Mouse (Mus musculus) gastrocnemius, postnatal 10 days (tissue): ENCODE measurements around the gene Tcstv3. TPM values are rescaled to one million over a fixed set of nuclear protein-coding genes. Genes with fewer than 3 reads are reported as not detected.
"Not testable (repeated sequence)": the region's sequence is repeated elsewhere in the genome, so short reads cannot be mapped to it uniquely, and the experiment has no call there.

Experiments
- DNase-seq: peaks from one replicate; pipeline ENCODE4 v3.0.0; 2021; ENCODE audit warnings: mixed read lengths
- long read RNA-seq, 2 experiments: library from polyadenylated mRNA; stranded (forward); transcript quantifications; one replicate each; pipeline ENCODE4 v2.0.0; 2021
- total RNA-seq, 2 experiments: library from RNA; stranded (reverse); gene quantifications; 2 replicates each; pipeline ENCODE4 v1.2.3; 2021

The Tcstv3 gene
- total RNA-seq: not detected
- long read RNA-seq, experiment 1: 0 reads
- long read RNA-seq, experiment 2: 0 reads

- not testable (repeated sequence) for DNase-seq
These were observed at the start of gene Tcstv3 for GRCm38 (mm10) chr13:120316578-120316977. Tcstv3 (plus strand) TSS chr13:120316878.

- not testable (repeated sequence) for DNase-seq
These were observed 38.8 kb upstream of the Tcstv3 start for GRCm38 (mm10) chr13:120277837-120278236.

- no peak for DNase-seq
These were observed 37.9 kb upstream of the Tcstv3 start for GRCm38 (mm10) chr13:120278784-120279183.

- DNase-seq: no peak
These were observed 17.3 kb upstream of the Tcstv3 start for GRCm38 (mm10) chr13:120299324-120299894.

- no peak for DNase-seq
These were observed 16.7 kb upstream of the Tcstv3 start, which contains the start of gene BC147527 for GRCm38 (mm10) chr13:120299991-120300442. BC147527 (plus strand) TSS chr13:120300392.

- DNase-seq: no peak
These were observed 15.8 kb upstream of the Tcstv3 start for GRCm38 (mm10) chr13:120300853-120301252.

- DNase-seq: no peak
These were observed 5.9 kb upstream of the Tcstv3 start for GRCm38 (mm10) chr13:120310749-120311148.

- no peak for DNase-seq
These were observed 3.1 kb upstream of the Tcstv3 start for GRCm38 (mm10) chr13:120313584-120313983.

GRCm38 (mm10) chr13:120320183-120320582 lies 3.5 kb downstream of the Tcstv3 start:
- no peak for DNase-seq

GRCm38 (mm10) chr13:120320721-120321120 lies 4.0 kb downstream of the Tcstv3 start:
- DNase-seq: no peak

Other genes starting within 250 kb of the Tcstv3 start
- not detected for gene Gm20767, start 176.6 kb upstream of the Tcstv3 start, total RNA-seq
- gene Gm21818, start 144.4 kb upstream of the Tcstv3 start, total RNA-seq: not detected
- gene Gm21762, start 100.9 kb upstream of the Tcstv3 start, total RNA-seq: not detected
- gene Gm21731, start 77.8 kb upstream of the Tcstv3 start, total RNA-seq: not detected
- not detected for gene AF067061, start 53.8 kb upstream of the Tcstv3 start, total RNA-seq
- gene BC147527, start 16.5 kb upstream of the Tcstv3 start, total RNA-seq: not detected